In the genomic region with DNA sequence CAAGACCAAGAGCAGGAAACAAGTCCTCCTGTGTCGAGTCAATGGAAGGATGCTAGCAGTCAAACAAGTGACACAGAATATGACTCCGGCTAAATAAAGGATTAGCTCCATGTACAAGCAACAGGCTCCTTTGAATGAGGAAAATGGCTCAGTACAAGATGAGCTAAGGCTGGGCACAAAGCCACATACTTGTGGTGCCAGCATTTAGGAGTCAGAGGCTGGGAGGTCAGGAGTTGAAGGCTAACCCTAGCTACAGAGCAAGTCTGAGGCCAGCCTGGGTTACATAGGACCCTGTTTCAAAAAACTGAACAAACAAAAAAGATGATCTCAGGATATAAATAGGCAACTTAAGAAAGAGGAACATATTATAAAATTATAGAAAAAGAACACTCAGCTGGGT, we compare ENCODE assay signal across 23 mouse cellular contexts. TPM values are rescaled to one million over a fixed set of nuclear protein-coding genes. Genes with fewer than 3 reads are reported as not detected.
"Had no signal": no experiment of that assay in that cellular context is flagged by ENCODE, and none has a peak within 500 bp of the region (broad histone marks: within the 10 kb centered on the region; RNA-seq: fewer than 3 reads in every experiment).

No protein-coding gene starts in this region.

- DNase-seq: kidney, adult 9 months; kidney, postnatal 10 days; kidney, postnatal 4 days; left cerebral cortex, postnatal 4 days; lung, postnatal 14 days; right cerebral cortex, adult 18-20 months; right cerebral cortex, postnatal 25 days; thymus, postnatal 36 days had no signal

- H3K4me3 ChIP-seq: layer of hippocampus, adult 2 months; limb, embryonic 13.5 days; liver, embryonic 15.5 days; lung, embryonic 15.5 days; megakaryocyte, embryonic 14.5 days; midbrain, embryonic 12.5 days had no signal

- H3K27me3 ChIP-seq: limb, embryonic 13.5 days; liver, embryonic 15.5 days; lung, embryonic 15.5 days; midbrain, embryonic 12.5 days had no signal

- H3K9ac ChIP-seq: limb, embryonic 13.5 days; liver, embryonic 15.5 days; lung, embryonic 15.5 days; midbrain, embryonic 12.5 days had no signal

- H3K4me1 ChIP-seq: midbrain, embryonic 12.5 days had no signal

- H3K27ac ChIP-seq: layer of hippocampus, adult 2 months; limb, embryonic 13.5 days; liver, embryonic 15.5 days; lung, embryonic 15.5 days; macrophage; midbrain, embryonic 12.5 days had no signal

- H3K4me2 ChIP-seq: limb, embryonic 13.5 days; liver, embryonic 11.5 days; liver, embryonic 15.5 days; lung, embryonic 15.5 days; midbrain, embryonic 12.5 days had no signal

- H3K9me3 ChIP-seq: limb, embryonic 13.5 days; liver, embryonic 15.5 days; lung, embryonic 15.5 days; megakaryocyte, embryonic 14.5 days; midbrain, embryonic 12.5 days had no signal

- H3K36me3 ChIP-seq: limb, embryonic 13.5 days; liver, embryonic 15.5 days; lung, embryonic 15.5 days; midbrain, embryonic 12.5 days had no signal

RNA-seq across cellular contexts. Expression of gene Nr1i2, which starts 4.5 kb away (rescaled TPM):
- total RNA-seq: layer of hippocampus, adult 2 months; layer of hippocampus, postnatal 14 days; left cerebral cortex, adult 18-20 months; left cerebral cortex, postnatal 10 days; left cerebral cortex, postnatal 4 days; midbrain, postnatal 0 days had no signal
- polyA plus RNA-seq: limb, embryonic 13.5 days; macrophage; midbrain, embryonic 12.5 days; midbrain, postnatal 0 days; neural tube, embryonic 14.5 days; thymus, postnatal 0 days had no signal

RNA-seq across cellular contexts. Expression of gene Maats1, which starts 51.8 kb away (rescaled TPM):
- polyA plus RNA-seq: macrophage had no signal

RNA-seq across cellular contexts. Expression of gene Gm21987, which starts 56.7 kb away (rescaled TPM):
- total RNA-seq: layer of hippocampus, adult 2 months; layer of hippocampus, postnatal 14 days; left cerebral cortex, adult 18-20 months; left cerebral cortex, postnatal 10 days; left cerebral cortex, postnatal 4 days; midbrain, postnatal 0 days had no signal
- polyA plus RNA-seq: limb, embryonic 13.5 days; liver, embryonic 11.5 days; liver, embryonic 15.5 days; lung, embryonic 15.5 days; macrophage; midbrain, embryonic 12.5 days; midbrain, postnatal 0 days; neural tube, embryonic 14.5 days; small intestine, adult 2 months; thymus, postnatal 0 days had no signal
